In the genomic region with DNA sequence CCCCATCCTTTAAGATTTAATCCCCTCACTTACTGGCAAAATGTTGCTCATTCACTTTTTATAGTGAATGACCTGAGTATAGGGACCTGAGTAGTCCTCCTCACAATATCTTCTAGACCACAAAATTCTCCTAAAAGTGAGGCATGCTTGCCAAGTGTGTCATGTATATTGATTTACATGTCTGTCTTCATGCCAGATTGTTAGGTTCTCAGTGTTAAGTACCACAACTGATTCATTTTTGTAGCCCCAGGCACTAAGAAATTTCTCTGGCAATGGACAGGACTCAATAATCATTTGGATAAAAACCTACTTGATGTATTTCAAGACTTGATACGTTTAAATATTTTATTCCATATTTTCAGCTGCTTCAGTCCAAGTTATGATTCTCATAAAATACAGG, we compare ENCODE assay signal across 16 mouse cellular contexts.
"Had no signal": no experiment of that assay in that cellular context is flagged by ENCODE, and none has a peak within 500 bp of the region (broad histone marks: within the 10 kb centered on the region; RNA-seq: fewer than 3 reads in every experiment).

No protein-coding gene starts in this region.

- H3K9me3 ChIP-seq: neural tube, embryonic 13.5 days; neural tube, embryonic 15.5 days; stomach, embryonic 15.5 days had no signal

- H3K9ac ChIP-seq: neural tube, embryonic 13.5 days; neural tube, embryonic 15.5 days; stomach, embryonic 15.5 days had no signal

- DNase-seq: retina, postnatal 1 day; right cerebral cortex, adult 18-20 months; right cerebral cortex, postnatal 14 days; right cerebral cortex, postnatal 25 days; right cerebral cortex, postnatal 4 days; spleen, adult 18-20 months; thymus, adult 18-20 months; thymus, adult 2 months; thymus, postnatal 14 days; thymus, postnatal 25 days; thymus, postnatal 36 days; thymus, postnatal 4 days had no signal

- H3K4me2 ChIP-seq: neural tube, embryonic 13.5 days; neural tube, embryonic 15.5 days; stomach, embryonic 15.5 days had no signal

- H3K27ac ChIP-seq: neural tube, embryonic 13.5 days; neural tube, embryonic 15.5 days; stomach, embryonic 15.5 days; stomach, postnatal 0 days had no signal

- H3K27me3 ChIP-seq: neural tube, embryonic 13.5 days; neural tube, embryonic 15.5 days; stomach, embryonic 15.5 days had no signal

- H3K4me3 ChIP-seq: neural tube, embryonic 13.5 days; neural tube, embryonic 15.5 days; stomach, embryonic 15.5 days had no signal

- H3K36me3 ChIP-seq: neural tube, embryonic 13.5 days; neural tube, embryonic 15.5 days; stomach, embryonic 15.5 days had no signal

- H3K4me1 ChIP-seq: neural tube, embryonic 13.5 days; neural tube, embryonic 15.5 days; stomach, embryonic 15.5 days had no signal
